Mouse (Mus musculus): ENCODE results near the gene Dolk.

The Dolk gene

GRCm38 (mm10) chr2:30286192-30287026 lies at the start of gene Dolk, which contains the start of gene Nup188:
Gene Dolk, minus strand, starts transcription at chr2:30286334.
Gene Nup188, plus strand, starts transcription at chr2:30286397.
- DNase-seq (ENCODE audit: extremely low spot score, low read depth, low spot score) = peak; percentile 74

GRCm38 (mm10) chr2:30335324-30335723 lies 49.2 kb upstream of the Dolk start:
- DNase-seq (ENCODE audit: extremely low spot score, low read depth, low spot score) = no peak

- no peak for DNase-seq (ENCODE audit: extremely low spot score, low read depth, low spot score)
Observed at GRCm38 (mm10) chr2:30328791-30329190, 42.7 kb upstream of the Dolk start.

- DNase-seq (ENCODE audit: extremely low spot score, low read depth, low spot score) = no peak
Observed at GRCm38 (mm10) chr2:30327276-30327675, 41.1 kb upstream of the Dolk start.

- no peak for DNase-seq (ENCODE audit: extremely low spot score, low read depth, low spot score)
Observed at GRCm38 (mm10) chr2:30325296-30325695, 39.2 kb upstream of the Dolk start.

GRCm38 (mm10) chr2:30323111-30323510 lies 37.0 kb upstream of the Dolk start:
- no peak for DNase-seq (ENCODE audit: extremely low spot score, low read depth, low spot score)

GRCm38 (mm10) chr2:30319260-30319659 lies 33.1 kb upstream of the Dolk start:
- no peak for DNase-seq (ENCODE audit: extremely low spot score, low read depth, low spot score)

GRCm38 (mm10) chr2:30316955-30317354 lies 30.8 kb upstream of the Dolk start:
- DNase-seq (ENCODE audit: extremely low spot score, low read depth, low spot score) = no peak

- no peak for DNase-seq (ENCODE audit: extremely low spot score, low read depth, low spot score)
Observed at GRCm38 (mm10) chr2:30316136-30316535, 30.0 kb upstream of the Dolk start.

GRCm38 (mm10) chr2:30311481-30311880 lies 25.3 kb upstream of the Dolk start:
- DNase-seq (ENCODE audit: extremely low spot score, low read depth, low spot score) = no peak

- no peak for DNase-seq (ENCODE audit: extremely low spot score, low read depth, low spot score)
Observed at GRCm38 (mm10) chr2:30309351-30309750, 23.2 kb upstream of the Dolk start.

- DNase-seq (ENCODE audit: extremely low spot score, low read depth, low spot score) = no peak
Observed at GRCm38 (mm10) chr2:30306087-30306486, 20.0 kb upstream of the Dolk start.

- no peak for DNase-seq (ENCODE audit: extremely low spot score, low read depth, low spot score)
Observed at GRCm38 (mm10) chr2:30299966-30300365, 13.8 kb upstream of the Dolk start.

- DNase-seq (ENCODE audit: extremely low spot score, low read depth, low spot score) = no peak
Observed at GRCm38 (mm10) chr2:30299525-30299924, 13.4 kb upstream of the Dolk start.

GRCm38 (mm10) chr2:30287027-30287373 lies 866 bp upstream of the Dolk start:
- no peak for DNase-seq (ENCODE audit: extremely low spot score, low read depth, low spot score)

- DNase-seq (ENCODE audit: extremely low spot score, low read depth, low spot score) = no peak
Observed at GRCm38 (mm10) chr2:30285416-30286181, 535 bp downstream of the Dolk start.

GRCm38 (mm10) chr2:30285004-30285403 lies 1.1 kb downstream of the Dolk start:
- no peak for DNase-seq (ENCODE audit: extremely low spot score, low read depth, low spot score)

GRCm38 (mm10) chr2:30283193-30283592 lies 2.9 kb downstream of the Dolk start:
- DNase-seq (ENCODE audit: extremely low spot score, low read depth, low spot score) = no peak

- no peak for DNase-seq (ENCODE audit: extremely low spot score, low read depth, low spot score)
Observed at GRCm38 (mm10) chr2:30281651-30282050, 4.5 kb downstream of the Dolk start.

GRCm38 (mm10) chr2:30280743-30281142 lies 5.4 kb downstream of the Dolk start, which contains the start of gene Gm28038:
Gene Gm28038, plus strand, starts transcription at chr2:30281043.
- DNase-seq (ENCODE audit: extremely low spot score, low read depth, low spot score) = no peak

- DNase-seq (ENCODE audit: extremely low spot score, low read depth, low spot score) = no peak
Observed at GRCm38 (mm10) chr2:30270134-30270533, 16.0 kb downstream of the Dolk start.

All from hindlimb bud, embryonic 11.5 days (tissue).